Mouse (Mus musculus) 3T3-L1 (cell line): ENCODE measurements around the gene Tlr8.

Experiments
- DNase-seq: peaks from one replicate; pipeline ENCODE4 v3.0.0-alpha.2; 2015; ENCODE audit warnings: low read depth, low spot score

Gene Tlr8

DNA sequence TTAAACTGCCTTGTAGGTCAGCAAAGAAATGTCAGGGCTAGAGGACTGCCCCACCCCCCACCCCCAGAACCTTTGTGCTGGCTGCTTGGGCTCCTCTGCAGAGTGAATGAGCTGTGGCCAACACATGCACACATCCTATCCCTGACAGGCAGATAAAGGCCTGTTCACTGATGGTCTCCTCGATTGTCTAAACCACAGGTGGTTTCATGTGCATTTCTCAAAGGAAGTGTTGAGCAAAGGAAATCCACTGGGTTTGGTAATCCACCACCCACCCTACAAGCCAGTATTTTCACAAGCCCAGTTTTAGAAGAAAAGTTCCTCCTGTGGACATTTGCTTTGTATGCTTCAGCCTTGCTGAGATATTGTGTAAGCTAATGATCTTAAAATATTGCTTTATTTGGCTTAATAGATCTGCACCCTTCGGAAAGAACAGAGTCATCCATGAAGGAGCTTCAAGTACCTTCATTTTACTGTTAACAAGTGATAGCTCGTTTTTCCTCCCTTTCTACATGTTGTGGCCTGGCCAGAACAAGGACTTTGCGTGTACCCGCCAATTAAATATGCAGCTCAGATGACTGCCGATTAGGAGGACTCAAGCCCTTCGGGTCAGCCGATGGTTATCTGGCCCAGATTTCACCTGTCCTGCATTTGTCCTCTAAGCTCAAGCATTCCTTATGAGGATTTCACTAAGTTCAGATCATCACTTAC is 58.2 kb downstream of the Tlr8 start:
- peak; percentile 40 for DNase-seq

DNA sequence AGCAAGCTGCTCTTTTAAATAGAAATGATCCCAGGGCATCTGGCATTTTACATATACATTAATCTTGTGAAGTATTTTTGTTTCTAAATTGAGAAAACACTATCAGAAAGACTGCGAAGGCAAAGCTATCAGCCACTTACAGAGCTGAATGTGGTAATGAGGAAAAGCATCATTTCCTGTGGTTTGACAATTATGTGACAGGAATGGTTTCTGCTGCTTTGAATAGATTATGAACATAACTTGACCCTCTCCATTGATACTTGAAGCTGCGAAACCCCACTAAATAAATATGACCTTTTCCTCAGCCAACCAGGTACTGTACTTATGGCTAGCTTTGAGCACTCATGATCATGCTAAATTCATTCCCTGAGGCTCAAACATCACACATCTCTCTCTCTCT is 62.8 kb downstream of the Tlr8 start:
- DNase-seq: no peak

DNA sequence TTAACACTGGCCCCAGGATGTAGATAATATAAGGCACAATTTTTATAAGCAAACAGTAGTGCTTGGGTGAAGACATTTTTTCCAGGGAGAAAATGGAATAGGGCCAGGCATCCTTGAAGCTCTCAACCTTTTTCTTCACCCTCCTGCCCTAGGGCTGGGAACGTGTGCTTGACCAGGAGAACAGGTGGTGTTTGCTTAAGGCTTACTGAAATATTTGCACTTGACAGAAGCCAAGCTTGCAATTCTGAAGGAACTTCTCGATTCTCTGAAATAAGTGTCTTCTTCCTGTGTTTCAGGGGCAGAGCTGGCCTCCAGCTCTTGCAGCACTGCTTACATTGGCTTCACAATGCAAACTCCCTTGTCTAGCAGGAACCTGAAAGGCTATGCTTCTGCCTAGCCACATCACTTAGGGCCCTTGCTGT is 68.9 kb downstream of the Tlr8 start:
- no peak for DNase-seq
